Comparison of ENCODE assay signal across 8 mouse cellular contexts in the genomic region with DNA sequence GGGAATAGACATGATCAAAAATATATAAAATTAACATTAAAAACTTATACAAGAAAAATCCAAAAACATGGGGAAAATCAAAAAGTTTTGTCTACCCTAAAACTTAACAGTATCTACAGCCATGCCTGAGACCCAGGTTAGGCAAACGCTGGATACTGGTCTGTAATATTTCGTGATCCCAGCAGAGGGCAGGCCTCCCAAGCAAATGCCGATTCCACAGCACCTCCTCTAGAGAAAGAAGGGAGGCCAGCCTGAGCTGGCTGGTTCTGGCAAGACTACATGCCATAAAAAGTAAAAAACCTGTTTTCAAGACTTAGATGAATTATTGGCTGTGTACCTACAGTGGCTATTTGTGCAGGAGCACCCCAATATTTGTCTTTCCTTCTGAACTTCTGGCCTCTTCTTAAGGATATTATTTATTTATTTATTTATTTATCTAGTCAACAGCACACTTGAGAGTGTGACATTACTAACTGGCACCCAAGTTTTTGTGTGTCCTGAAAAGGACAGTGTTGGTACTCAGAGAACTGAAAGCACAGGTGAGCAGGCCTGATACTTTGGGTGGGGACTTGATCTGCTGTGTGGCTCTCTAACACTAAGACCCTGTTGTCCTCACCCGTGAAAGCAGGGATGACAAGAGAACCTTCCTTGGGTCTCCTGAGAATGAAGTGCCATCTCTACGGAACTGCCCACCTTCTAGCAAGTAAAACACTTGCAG.
DNase-seq lines count a peak whose midpoint lies in the region; ATAC-seq and TF ChIP-seq lines count a peak whose summit lies in the region.

No protein-coding gene starts in this region.

- no peaks in the 10 kb centered on the region for H3K27me3 ChIP-seq in forebrain, embryonic 11.5 days (ENCODE audit: control insufficient read depth, insufficient read depth, low read length)
- no peaks in the 10 kb centered on the region for H3K27me3 ChIP-seq in liver, embryonic 14.5 days (ENCODE audit: control insufficient read depth, insufficient read depth, low read length)
- no peaks in the 10 kb centered on the region for H3K27me3 ChIP-seq in neural tube, embryonic 13.5 days
- no peaks in the 10 kb centered on the region for H3K27me3 ChIP-seq in stomach, postnatal 0 days (ENCODE audit: control insufficient read depth, insufficient read depth, low read length)

- H3K9me3 ChIP-seq in forebrain, embryonic 11.5 days (ENCODE audit: control insufficient read depth, low read length) = no peaks in the 10 kb centered on the region
- no peaks in the 10 kb centered on the region for H3K9me3 ChIP-seq in liver, embryonic 14.5 days (ENCODE audit: control insufficient read depth, low read length)
- H3K9me3 ChIP-seq in neural tube, embryonic 13.5 days = no peaks in the 10 kb centered on the region
- no peaks in the 10 kb centered on the region for H3K9me3 ChIP-seq in stomach, postnatal 0 days (ENCODE audit: control insufficient read depth, low read length)

- DNase-seq in CD4-positive helper T cell, adult 2 months (ENCODE audit: low read depth, low spot score) = peak; percentile 60
- DNase-seq in brain, embryonic 14.5 days (ENCODE audit: low read depth) = peak; percentile 90
- DNase-seq in forebrain, embryonic 11.5 days (ENCODE audit: low spot score) = peak; percentile 83
- peak; percentile 90 to 92 for DNase-seq in heart, postnatal 10 days
- DNase-seq in kidney, postnatal 4 days = peak; percentile 88 to 90
- DNase-seq in liver, embryonic 14.5 days (ENCODE audit: low read depth in 3 of 3, low spot score in 3 of 3) = peak in 1 of 3 experiments; percentile 20
- peak; percentile 82 for DNase-seq in stomach, postnatal 0 days (ENCODE audit: low spot score)

- no peak for TF ChIP-seq POLR2A in brain, embryonic 14.5 days (IDR thresholded peaks at IDR 0.05; ENCODE audit: borderline replicate concordance, extremely low read depth, insufficient read depth, insufficient read length, poor library complexity, severe bottlenecking)

- peak; percentile 86 for ATAC-seq in forebrain, embryonic 11.5 days (replicated peaks; ENCODE audit: low FRiP score)
- ATAC-seq in liver, embryonic 14.5 days (ENCODE audit: insufficient read depth) = no peak
- peak; percentile 88 for ATAC-seq in neural tube, embryonic 13.5 days (ENCODE audit: low read depth)
- ATAC-seq in stomach, postnatal 0 days (ENCODE audit: low FRiP score, low TSS enrichment) = peak; percentile 84

- no peak overlapping the region for H3K4me2 ChIP-seq in forebrain, embryonic 11.5 days (ENCODE audit: low read depth, low read length, severe bottlenecking)
- no peak overlapping the region for H3K4me2 ChIP-seq in liver, embryonic 14.5 days (ENCODE audit: low read depth)
- H3K4me2 ChIP-seq in neural tube, embryonic 13.5 days = no peak overlapping the region
- H3K4me2 ChIP-seq in stomach, postnatal 0 days (replicated peaks; ENCODE audit: low read depth) = no peak overlapping the region

- intact Hi-C loops in heart, postnatal 10 days (cut with DNase I) = loop anchor here (1.0 to 5.0 kb wide), 4 partner anchors 77 to 643 kb away; a partner anchor contains a TSS

- TF ChIP-seq CTCF in brain, embryonic 14.5 days (IDR thresholded peaks at IDR 0.05; ENCODE audit: borderline replicate concordance, extremely low read depth, insufficient read depth, insufficient read length) = peak; percentile 95
- TF ChIP-seq CTCF in liver, embryonic 14.5 days (IDR thresholded peaks at IDR 0.05; ENCODE audit: low read depth) = peak; percentile 68
- peak; percentile 93 for TF ChIP-seq CTCF in stomach, postnatal 0 days (IDR thresholded peaks at IDR 0.05; ENCODE audit: low read depth)

- H3K36me3 ChIP-seq in forebrain, embryonic 11.5 days (ENCODE audit: control insufficient read depth, insufficient read depth, low read length) = no peaks in the 10 kb centered on the region
- no peaks in the 10 kb centered on the region for H3K36me3 ChIP-seq in liver, embryonic 14.5 days (replicated peaks; ENCODE audit: control insufficient read depth, insufficient read depth, low read depth)
- H3K36me3 ChIP-seq in neural tube, embryonic 13.5 days = no peaks in the 10 kb centered on the region
- H3K36me3 ChIP-seq in stomach, postnatal 0 days (ENCODE audit: control insufficient read depth, insufficient read depth, low read length) = no peaks in the 10 kb centered on the region

- H3K4me3 ChIP-seq in forebrain, embryonic 11.5 days (ENCODE audit: low read depth, low read length) = no peak overlapping the region
- no peak overlapping the region for H3K4me3 ChIP-seq in liver, embryonic 14.5 days (ENCODE audit: insufficient read depth in 1 of 2, low read depth in 2 of 2, low read length in 2 of 2)
- no peak overlapping the region for H3K4me3 ChIP-seq in neural tube, embryonic 13.5 days
- no peak overlapping the region for H3K4me3 ChIP-seq in stomach, postnatal 0 days (ENCODE audit: low read depth, low read length)

- 40% methylated on average over 5 of the region's 5 CpGs for WGBS in forebrain, embryonic 11.5 days
- 21% methylated on average over 5 of the region's 5 CpGs for WGBS in liver, embryonic 14.5 days (ENCODE audit: insufficient replicate concordance)
- 35% methylated on average over 5 of the region's 5 CpGs for WGBS in neural tube, embryonic 13.5 days
- WGBS in stomach, postnatal 0 days = 30% methylated on average over 5 of the region's 5 CpGs

- no peak overlapping the region for H3K27ac ChIP-seq in forebrain, embryonic 11.5 days (ENCODE audit: low read depth, low read length)
- H3K27ac ChIP-seq in liver, embryonic 14.5 days = no peak overlapping the region
- no peak overlapping the region for H3K27ac ChIP-seq in neural tube, embryonic 13.5 days (replicated peaks)
- H3K27ac ChIP-seq in stomach, postnatal 0 days (replicated peaks) = no peak overlapping the region

- H3K9ac ChIP-seq in forebrain, embryonic 11.5 days (ENCODE audit: low read length) = no peak overlapping the region
- H3K9ac ChIP-seq in liver, embryonic 14.5 days (replicated peaks) = no peak overlapping the region
- H3K9ac ChIP-seq in neural tube, embryonic 13.5 days = no peak overlapping the region
- H3K9ac ChIP-seq in stomach, postnatal 0 days (ENCODE audit: low read length) = no peak overlapping the region

- no peaks in the 10 kb centered on the region for H3K4me1 ChIP-seq in forebrain, embryonic 11.5 days (replicated peaks; ENCODE audit: control insufficient read depth, insufficient read depth, low read length)
- peaks cover 0 to 9% of the 10 kb centered on the region in 2 experiments; a peak in 1 of 4 replicates for H3K4me1 ChIP-seq in liver, embryonic 14.5 days (replicated peaks; ENCODE audit: control insufficient read depth in 2 of 2, insufficient read depth in 2 of 2, low read length in 1 of 2)
- H3K4me1 ChIP-seq in neural tube, embryonic 13.5 days (replicated peaks) = 0 out of 2 replicates have a peak, but pooled peaks cover 7% of the 10 kb centered on the region
- H3K4me1 ChIP-seq in stomach, postnatal 0 days (replicated peaks; ENCODE audit: control insufficient read depth, insufficient read depth) = no peaks in the 10 kb centered on the region

- no peak for TF ChIP-seq EP300 in liver, embryonic 14.5 days (IDR thresholded peaks at IDR 0.05; ENCODE audit: low read depth)
- TF ChIP-seq EP300 in stomach, postnatal 0 days (optimal IDR thresholded peaks at IDR 0.05) = no peak
